Mouse (Mus musculus): ENCODE measurements around the gene Fhod1. TPM values are rescaled to one million over a fixed set of nuclear protein-coding genes. Genes with fewer than 3 reads are reported as not detected.

The Fhod1 gene
- total RNA-seq, 2 experiments from 2014 or later = 2.6 to 2.7 TPM

DNA sequence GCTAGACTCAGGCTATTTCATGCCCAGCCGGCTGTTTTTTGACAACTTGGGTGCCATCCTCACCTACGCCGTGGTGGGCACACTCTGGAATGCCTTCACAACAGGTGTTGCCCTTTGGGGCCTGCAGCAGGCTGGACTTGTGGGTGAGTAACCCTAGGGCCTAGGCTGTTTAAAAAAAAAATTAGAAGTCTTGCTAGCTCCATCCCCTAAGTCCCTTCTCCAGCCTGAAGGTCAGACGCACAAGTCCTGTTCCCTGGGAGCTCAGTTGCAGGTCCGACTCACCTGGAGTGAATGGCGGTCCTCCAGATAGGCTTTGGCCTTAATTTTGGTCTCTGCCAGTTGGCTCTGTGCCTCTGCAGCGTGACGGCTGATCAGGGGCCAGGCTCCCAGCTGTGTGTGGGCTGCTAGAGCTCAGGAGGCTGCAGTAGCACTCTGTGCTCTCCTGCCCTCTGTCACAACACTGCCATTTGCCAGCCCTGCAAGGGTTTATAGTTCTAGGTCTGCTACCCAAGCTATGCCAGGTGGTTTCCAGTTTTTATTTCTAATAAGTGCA lies 5.9 kb upstream of the Fhod1 start:
- intact Hi-C loops (cut with DNase I) = no loop called here
- no peak for DNase-seq (ENCODE audit: extremely low spot score in 1 of 2, low spot score in 2 of 2)

DNA sequence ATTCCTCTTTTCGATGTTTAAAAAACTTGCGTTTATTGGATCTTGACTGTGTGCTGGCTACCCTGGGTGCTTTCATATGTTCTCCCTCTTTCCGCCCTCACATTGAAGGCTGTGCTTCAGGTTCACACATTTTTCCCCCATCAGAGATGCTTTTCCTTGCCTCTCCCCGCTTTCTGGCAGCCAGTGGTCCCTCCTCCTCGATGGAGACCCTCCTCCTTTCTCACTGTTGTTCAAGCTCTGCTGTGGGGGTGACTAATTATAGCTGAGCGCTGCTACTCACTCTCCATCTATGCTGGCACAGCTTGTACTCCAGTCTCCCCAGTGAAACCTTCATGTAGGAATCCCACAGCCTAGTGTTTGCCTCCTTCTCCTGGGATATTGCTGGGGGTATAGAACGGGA lies 2.4 kb upstream of the Fhod1 start:
- DNase-seq (ENCODE audit: extremely low spot score in 1 of 2, low spot score in 2 of 2) = no peak
- intact Hi-C loops (cut with DNase I) = no loop called here

DNA sequence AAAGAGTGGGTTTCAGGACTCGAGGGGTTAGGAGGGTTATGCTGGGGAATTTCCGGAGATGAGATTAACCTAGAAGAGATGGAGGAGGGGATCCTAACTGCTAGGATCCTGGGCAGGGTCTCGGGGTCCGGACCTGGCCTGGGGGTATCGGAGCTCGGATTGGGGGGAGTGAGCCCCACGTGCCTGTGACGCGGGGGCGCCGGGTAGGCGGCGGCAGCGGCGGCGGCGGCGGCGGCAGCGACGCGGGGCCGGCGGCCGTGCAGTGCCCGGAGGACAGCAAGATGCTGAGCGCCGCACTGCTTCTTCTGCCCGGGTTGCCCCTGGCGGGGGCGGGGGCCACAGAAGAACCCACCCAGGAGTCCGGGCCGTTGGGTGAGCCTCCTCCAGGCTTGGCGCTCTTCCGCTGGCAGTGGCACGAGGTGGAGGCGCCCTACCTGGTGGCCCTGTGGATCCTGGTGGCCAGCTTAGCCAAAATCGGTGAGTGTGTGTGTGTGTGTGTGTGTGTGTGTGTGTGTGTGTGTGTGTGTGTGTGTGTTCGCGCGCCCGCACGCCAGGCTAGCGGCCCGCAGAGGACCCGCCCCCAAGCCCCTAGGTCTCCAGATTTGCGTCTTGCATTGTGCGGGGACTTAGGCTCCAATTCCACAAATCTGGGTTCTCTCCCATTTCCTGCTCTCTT lies 1.5 kb upstream of the Fhod1 start:
- intact Hi-C loops (cut with DNase I) = no loop called here
- DNase-seq (ENCODE audit: extremely low spot score in 1 of 2, low spot score in 2 of 2) = peak in 1 of 2 experiments; percentile 70

DNA sequence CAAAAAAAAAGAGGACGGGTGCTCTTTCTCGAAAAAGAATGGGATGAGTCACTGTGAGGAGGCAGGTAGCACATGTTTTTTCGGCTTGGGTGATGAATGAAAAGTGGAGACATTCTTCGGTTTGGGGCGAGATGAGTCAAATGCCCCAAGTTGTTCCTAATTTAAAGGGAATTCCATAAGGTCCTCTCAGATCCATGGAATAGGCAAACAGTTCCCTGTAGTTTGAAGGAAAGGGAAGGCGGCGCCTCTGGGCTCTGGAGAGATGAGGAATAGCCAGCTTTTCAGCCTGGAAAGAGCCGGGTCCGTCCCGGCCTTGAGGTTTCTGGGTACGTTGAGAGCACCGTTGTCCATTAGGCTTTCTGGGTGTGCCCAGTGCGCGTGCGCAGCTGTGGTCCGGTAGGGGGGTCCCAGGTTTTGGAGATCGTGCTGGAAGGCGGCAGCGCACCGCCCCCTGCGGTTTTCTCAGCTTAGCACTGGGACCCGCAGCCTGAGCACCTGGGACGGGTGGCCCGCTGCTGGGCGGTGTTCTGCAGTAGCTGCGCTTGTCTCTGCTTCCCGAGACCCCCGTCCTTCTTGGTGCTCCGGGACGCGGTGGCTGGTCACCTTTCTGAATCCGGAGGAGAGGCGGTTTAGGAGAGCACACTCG lies 820 bp upstream of the Fhod1 start, which contains the start of gene Slc9a5:
Gene Slc9a5 (plus strand): TSS at position 394 of the 646 bp plus-strand sequence.
- peak; percentile 49 to 74 for DNase-seq (ENCODE audit: extremely low spot score in 1 of 2, low spot score in 2 of 2)
- intact Hi-C loops (cut with DNase I) = no loop called here

DNA sequence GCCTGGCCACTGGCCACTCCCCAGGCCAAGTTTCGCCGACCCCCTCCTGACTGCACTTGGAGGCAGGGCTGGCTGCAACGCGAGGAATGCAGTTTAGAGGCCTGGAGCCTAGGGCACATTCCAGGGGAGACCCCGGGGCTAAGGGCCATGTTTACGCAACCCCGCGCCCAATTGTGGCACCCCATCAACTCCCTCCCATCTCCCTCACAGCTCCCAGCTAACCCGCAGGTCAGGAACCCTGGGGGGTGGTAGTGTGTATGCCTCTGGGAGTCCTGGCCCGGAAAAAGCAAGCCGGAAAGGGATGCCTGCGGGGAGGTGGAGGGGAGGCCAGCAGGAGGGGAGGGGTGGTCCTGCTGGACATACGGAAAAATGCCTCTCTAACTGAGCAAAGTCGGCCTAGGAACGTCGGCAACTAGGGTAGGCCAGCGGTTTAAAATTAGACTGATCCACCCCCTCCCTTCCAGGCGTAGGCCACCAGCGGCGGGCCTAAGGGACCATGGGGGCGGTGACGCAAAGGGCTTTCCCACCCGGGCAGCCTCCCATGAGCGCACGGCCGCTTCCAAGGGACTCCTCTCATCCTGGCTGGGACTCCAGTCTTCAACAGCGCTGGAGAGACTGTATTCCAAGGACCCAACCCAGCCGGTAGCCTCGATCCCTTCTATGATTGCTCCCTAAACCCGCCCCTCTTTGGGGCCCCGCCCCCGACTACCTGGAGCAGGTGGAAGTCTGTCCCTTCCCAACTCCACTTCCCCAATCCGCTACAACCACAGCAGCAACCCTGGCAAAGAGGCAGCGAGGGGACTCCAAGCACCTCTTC lies 934 bp downstream of the Fhod1 start:
- intact Hi-C loops (cut with DNase I) = no loop called here
- peak in 1 of 2 experiments; percentile 75 for DNase-seq (ENCODE audit: extremely low spot score in 1 of 2, low spot score in 2 of 2)

DNA sequence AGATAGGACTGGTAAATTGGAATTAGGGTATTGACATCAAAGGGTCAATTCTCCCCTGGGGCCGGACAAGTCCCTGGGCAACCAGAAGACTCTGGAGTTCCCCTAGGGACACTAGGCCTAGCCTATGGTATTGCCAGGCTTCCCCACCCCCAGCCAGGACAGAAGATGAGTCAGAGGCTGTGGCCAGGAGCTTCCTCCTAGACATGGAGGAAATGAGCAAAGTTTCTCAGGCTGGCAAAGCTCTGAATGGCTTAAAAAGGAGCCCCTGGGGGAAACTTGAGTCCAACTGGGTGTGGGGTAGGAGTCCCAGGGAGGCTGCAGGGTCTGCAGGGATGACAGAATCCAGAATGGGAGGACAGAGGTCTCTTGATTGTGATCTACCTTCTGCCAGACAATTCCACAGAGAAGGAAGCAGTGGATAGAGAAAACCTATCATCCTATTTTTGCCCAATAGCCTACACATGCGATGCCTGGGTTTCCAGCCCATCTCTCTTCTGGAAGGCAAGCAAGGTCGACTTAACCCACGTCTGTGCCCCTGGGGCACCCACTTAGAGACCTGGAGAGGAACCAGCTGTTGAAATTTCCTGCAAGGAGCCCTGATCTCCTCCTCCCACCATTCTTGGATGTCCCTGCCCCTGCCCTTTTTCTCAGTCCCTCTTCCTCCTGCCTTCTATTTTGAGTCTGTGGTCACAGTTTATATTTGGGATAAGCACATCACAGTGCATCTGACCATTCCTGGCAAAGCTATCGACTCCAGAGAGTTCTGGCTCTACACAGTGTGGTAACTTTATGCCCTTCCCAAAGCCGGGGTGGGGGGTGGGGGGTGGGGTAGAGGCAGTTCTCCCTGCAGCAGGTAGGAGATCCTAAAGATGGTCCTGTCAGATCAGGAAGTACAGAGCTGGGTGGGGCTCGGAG lies 2.4 kb downstream of the Fhod1 start:
- intact Hi-C loops (cut with DNase I) = no loop called here
- no peak for DNase-seq (ENCODE audit: extremely low spot score in 1 of 2, low spot score in 2 of 2)

DNA sequence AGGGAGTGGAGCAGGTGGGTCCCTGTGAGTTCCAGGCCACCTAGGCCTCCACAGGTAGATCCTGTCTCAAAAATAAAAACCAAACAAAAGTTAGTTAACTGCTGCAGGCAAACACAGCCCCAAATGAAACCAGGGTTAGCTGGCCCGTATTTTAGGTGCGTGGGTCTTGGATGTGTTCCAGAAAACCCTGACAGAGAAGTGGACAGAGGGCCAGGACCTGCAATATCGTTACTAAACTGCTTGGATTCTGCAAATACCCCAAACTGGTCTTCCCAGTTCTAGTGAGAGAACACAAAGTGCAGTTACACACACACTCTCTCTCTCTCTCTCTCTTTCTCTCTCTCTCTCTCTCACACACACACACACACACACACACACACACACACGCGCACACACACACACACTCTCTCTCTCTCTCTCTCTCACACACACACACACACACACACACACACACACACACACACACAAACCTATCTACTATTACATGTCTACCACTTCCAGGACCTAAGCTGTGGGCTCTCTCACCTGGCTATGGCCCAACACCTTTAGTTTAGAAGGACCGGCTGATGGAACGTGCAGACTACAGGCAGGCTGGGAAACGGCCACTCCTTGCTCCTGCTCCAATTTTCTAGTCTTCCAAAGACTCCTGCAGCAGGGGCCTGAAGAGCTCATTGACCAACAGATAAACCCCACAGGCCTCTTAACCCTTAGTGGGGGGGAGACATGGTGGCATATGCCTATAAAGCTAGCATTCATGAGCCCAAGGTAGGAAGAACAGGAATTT lies 3.8 kb downstream of the Fhod1 start:
- intact Hi-C loops (cut with DNase I) = no loop called here
- no peak for DNase-seq (ENCODE audit: extremely low spot score in 1 of 2, low spot score in 2 of 2)

DNA sequence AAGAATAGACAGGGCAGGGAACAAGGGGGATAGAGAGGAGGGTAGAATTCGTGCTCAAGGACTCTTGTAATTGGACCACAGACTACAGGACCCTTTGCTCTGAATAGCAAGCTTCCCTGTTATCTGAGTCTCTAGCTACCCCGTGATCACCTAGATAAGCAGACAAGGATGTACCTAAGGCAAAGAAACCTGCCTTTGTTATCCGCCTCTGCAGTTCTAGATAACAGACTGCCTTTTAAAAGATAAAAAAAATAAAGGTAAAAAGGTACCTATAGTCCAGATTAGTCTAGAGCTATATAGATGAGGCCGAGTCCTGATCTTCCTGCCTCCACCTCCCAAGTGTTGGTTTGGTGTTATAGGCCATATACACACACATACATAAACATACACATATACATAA lies 5.0 kb downstream of the Fhod1 start:
- no peak for DNase-seq (ENCODE audit: extremely low spot score in 1 of 2, low spot score in 2 of 2)
- intact Hi-C loops (cut with DNase I) = no loop called here

DNA sequence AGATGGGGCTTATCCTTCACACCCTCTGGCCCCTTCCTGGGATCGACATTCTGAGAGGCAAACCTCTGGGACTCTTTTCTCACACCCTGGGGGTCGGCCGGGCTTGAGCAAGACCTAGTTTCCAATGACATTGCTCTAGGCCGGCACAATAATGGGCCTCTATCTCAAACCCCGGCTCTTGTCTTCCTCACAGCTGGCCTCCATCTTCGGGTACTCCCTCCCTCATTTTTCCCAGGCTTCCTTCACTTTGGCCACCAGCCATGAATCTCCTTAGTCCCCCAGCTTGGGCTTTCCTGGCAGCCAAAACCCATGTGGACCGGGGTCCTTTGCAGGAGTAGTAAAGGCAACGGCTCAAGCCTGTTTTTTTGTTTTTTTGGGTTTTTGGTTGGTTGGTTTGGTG lies 6.4 kb downstream of the Fhod1 start:
- intact Hi-C loops (cut with DNase I) = no loop called here
- no peak for DNase-seq (ENCODE audit: extremely low spot score in 1 of 2, low spot score in 2 of 2)

DNA sequence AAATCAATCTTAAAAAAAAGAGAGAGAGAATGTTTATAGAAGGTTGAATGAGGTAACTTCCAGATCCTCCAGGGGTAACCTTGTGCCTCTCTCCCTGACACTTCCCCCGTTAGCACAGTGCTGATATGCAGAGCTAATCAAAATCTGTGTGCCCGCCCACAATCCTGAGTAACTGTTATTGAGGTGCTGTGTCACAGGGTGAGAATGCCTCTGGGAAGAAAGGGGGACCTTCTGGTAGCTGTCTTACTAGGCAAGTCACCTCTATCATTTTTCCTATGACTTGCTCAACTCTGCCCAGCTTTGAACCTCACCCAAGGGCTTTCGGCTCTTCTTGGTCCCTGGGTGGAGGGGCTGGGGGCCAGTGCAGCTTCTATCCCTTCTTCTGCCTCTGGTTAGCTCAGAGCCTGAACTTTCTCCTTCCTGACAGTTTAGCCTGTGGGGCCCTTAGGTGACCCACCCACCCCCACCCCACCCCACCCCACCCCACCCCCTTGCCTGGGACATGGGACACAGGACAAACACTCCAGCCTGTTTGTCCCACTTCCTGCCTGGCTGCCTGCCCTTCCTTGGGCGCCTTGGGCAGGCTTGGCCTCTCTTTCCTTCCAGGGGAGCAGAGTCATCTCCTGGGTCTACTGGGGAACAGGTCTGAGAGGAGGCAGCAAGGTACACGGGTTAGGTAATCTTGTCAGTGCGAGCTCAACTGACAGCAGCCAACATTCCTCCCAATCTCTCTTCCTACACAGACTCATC lies 7.7 kb downstream of the Fhod1 start:
- DNase-seq (ENCODE audit: extremely low spot score in 1 of 2, low spot score in 2 of 2) = no peak
- intact Hi-C loops (cut with DNase I) = no loop called here

DNA sequence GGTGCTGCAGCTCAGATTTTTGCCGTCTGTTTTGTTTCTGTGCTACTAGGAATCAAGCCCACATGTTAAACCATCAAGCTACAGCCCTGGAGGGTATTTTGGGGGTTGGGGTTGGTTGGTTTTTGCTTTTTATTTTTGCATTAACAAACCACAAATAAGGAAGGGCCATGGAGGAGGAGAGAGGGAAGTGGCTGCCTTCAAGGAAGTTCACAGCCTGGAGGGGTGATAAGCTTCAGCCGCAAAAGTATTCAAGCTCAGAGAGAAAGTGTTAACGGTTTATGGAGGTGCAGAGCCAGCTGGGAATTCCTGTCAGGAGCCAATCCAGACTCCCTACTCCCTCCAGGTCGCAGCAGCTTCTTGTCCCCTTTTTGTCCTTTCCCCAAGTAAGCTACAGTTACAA lies 8.8 kb downstream of the Fhod1 start:
- intact Hi-C loops (cut with DNase I) = no loop called here
- DNase-seq (ENCODE audit: extremely low spot score in 1 of 2, low spot score in 2 of 2) = no peak

DNA sequence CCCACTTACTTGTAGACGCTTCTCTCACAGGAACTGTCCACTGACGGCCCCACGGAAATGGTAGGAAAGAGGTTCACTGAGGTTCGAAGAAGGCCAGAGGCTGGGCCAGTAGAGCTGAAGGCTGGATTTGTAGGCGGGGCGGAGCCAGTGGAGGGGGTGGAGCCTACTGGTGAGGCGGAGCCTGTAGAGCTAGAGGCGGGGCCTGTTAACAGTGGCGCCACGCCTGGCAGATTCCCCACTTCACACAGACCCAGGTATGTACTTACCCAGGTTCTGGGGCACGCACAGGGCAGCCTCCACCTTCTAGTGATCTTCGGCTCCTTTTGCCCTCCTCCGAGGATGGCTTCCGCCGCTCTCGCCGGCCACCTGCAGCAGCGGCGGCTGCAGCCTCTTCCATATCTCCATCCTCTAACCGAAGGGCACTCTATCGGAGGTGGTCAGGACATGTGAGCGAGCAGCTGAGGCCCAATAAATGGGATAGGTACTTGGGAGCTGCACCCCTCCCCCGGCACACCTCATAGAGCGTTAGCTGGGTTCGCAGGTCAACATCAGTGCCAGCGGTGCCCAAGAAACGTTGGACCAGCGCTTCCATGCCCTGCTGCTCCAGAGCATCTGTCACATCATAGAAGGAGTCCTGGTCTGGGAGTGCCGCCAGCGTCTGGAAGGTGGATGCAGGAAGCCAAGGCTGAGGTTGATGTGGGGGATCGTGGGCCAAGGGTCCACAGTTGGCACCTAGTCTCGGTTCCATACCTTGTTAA lies 11.2 kb downstream of the Fhod1 start:
- intact Hi-C loops (cut with DNase I) = no loop called here
- DNase-seq (ENCODE audit: extremely low spot score in 1 of 2, low spot score in 2 of 2) = no peak

DNA sequence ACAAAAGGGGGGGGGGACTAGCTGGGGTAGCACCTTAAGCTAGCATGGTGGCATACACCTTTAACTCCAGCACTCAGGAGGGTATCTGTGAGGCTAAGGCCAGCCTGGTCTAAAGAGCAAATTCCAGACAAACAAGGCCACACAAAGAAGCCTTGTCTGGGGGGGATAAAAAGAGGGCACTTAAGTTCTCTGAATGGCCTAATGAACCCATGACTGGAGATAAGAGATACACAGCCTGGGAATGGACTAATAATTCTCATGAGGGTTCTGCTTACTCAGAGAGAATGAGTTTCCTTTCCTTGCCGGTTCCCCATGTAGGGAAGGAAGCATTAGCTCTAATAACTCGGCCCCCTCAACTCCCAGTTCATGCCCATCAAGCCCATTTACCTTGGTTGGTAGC lies 15.2 kb downstream of the Fhod1 start:
- DNase-seq (ENCODE audit: extremely low spot score in 1 of 2, low spot score in 2 of 2) = no peak
- intact Hi-C loops (cut with DNase I) = no loop called here

DNA sequence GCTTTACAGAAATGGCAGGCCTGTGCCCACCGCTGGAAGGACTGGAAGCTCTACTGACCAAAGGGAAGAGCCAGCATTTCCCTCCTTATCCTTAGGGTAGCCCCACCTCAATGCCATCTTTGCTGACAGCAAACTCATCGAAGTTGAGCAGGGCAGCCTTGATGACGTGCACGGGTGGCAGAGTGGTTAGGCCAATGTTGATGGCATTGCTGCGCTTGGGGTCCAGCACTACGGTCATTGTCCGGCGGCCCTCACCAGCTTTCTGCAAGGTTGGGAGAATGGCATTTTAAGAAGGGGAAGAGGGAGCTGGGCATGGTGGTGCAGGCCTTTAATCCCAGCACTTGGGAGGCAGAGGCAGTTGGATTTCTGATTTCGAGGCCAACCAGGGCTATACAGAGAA lies 15.8 kb downstream of the Fhod1 start:
- intact Hi-C loops (cut with DNase I) = no loop called here
- no peak for DNase-seq (ENCODE audit: extremely low spot score in 1 of 2, low spot score in 2 of 2)

DNA sequence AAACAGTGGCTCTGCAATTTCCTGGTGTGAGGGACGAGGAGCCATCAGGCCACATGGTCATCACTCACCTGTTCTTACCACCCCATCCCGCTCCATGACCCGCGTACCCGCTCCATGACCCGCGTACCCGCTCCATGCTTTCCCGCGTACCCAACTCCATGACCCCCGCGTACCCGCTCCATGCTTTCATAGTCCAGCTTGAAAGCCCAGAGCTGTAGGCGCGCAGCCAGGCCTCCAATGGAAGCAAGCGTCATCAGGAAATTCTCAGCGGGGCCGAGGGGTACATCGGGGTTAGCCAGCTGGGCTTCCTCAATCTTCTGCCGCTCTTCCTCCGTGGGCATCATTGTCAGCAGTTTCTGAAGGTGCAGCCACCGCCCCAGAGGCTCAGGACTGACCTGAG lies 16.3 kb downstream of the Fhod1 start:
- intact Hi-C loops (cut with DNase I) = no loop called here
- DNase-seq (ENCODE audit: extremely low spot score in 1 of 2, low spot score in 2 of 2) = no peak

DNA sequence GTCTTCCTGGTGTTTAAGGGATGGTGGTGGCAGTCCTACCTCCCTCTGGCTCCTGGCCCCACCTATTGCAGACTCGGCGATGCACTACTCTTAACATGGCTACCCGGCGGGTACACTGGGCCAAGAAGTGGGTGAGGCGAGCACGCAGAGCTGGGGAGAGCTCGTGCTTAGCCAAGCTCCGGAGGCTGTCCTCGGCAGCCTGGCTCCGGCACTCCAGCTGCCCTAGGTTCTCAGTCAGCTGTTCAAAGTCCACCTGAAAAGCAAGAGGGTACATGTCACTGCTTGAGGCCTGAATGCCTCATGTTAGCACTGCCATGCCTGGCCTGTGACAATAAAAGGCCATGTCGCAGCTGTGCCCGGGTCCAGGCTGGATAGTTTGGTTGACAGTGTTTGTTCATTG lies 17.4 kb downstream of the Fhod1 start:
- no peak for DNase-seq (ENCODE audit: extremely low spot score in 1 of 2, low spot score in 2 of 2)
- intact Hi-C loops (cut with DNase I) = no loop called here

DNA sequence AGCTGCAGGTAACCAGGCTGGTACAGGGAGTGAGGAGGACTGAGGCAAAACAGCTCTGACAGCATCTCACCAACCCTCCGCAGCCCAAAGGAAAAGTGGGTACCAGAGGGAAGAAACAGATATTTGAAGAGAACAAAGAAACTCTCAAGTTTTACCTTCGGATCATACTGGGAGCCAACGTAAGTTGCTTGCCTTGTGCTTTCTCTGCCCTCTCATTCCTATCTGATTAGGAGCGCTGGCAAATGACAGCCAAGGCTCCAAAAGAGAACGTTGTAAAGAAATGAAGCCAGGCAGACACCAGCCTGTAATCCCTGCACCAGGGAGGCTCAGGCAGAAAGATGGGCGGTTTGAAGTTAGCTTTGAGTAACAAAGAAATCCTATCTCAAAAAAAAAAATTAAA lies 20.8 kb downstream of the Fhod1 start:
- no peak for DNase-seq (ENCODE audit: extremely low spot score in 1 of 2, low spot score in 2 of 2)
- intact Hi-C loops (cut with DNase I) = no loop called here

Measured in left cerebral cortex, postnatal 10 days (tissue).